In the genomic region with DNA sequence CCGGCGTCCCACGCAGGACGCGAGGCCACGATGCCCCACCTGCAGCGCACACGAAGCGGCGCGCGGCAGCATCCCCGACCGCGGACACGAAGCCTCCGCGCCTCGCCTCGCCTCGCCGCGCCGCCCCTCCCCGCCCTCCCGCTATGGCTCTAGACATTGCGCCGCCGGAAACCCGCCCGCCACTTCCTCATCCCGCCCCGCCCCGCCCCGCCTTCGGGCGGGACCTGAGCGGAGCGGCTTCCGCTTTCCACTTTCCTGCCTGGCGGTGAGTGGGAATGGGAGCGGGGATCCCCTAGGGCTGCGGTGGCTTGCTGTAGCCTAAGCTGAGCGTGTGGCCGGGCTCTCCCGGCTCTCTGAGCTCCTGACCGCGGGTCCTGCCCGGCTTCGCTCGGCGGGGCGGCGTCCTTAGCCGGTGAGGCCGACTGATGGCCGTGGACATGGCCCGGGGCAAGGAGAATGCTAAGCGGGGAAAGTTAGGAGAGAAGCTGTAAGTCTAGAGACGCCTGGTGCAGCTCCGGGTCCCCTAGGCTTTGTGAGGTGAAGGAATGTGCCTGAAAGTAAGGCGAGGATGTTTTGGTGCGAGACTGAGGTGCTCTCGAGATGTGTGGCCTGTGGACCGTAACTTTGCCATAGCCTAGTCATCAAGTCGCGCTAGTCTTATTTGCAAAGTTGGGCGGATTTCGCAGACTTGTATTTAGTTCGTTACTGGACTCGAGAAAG, we compare ENCODE assay signal across 8 mouse cellular contexts. TPM values are rescaled to one million over a fixed set of nuclear protein-coding genes. Genes with fewer than 3 reads are reported as not detected.
DNase-seq lines count a peak whose midpoint lies in the region; ATAC-seq and TF ChIP-seq lines count a peak whose summit lies in the region.

A gene (plus strand): TSS at position 225 of the 720 bp plus-strand sequence.

- TF ChIP-seq EP300 in liver, postnatal 0 days (IDR thresholded peaks at IDR 0.05; ENCODE audit: low read depth): no peak

- TF ChIP-seq CTCF in G1E (IDR thresholded peaks at IDR 0.05; ENCODE audit: low read depth, low read length): no peak
- TF ChIP-seq CTCF in liver, postnatal 0 days (IDR thresholded peaks at IDR 0.05; ENCODE audit: low read depth): no peak
- TF ChIP-seq CTCF in testis, adult 2 months (IDR thresholded peaks at IDR 0.05; ENCODE audit: control insufficient read depth, insufficient read depth, insufficient replicate concordance, low read depth, low read length): no peak

- peak; percentile 32; the same call in 1 of the 2 replicates for ATAC-seq in G1E (ENCODE audit: extremely low read depth, insufficient number of reproducible peaks, low FRiP score, poor library complexity, severe bottlenecking)
- peak; percentile 98 for ATAC-seq in forebrain, embryonic 15.5 days (replicated peaks)
- peak; percentile 95 for ATAC-seq in liver, postnatal 0 days
- peak; percentile 97 for ATAC-seq in neural tube, embryonic 13.5 days (ENCODE audit: low read depth)

- peak; percentile 54 for TF ChIP-seq POLR2A in testis, adult 2 months (IDR thresholded peaks at IDR 0.05; ENCODE audit: control insufficient read depth, low read depth, low read length)

- H3K27ac ChIP-seq in forebrain, embryonic 15.5 days (replicated peaks): peak within 1 kb of the TSS; percentile 87
- H3K27ac ChIP-seq in liver, postnatal 0 days (ENCODE audit: low read depth): peak within 1 kb of the TSS; percentile 89
- peak within 1 kb of the TSS; percentile 94 for H3K27ac ChIP-seq in neural tube, embryonic 13.5 days (replicated peaks)
- peak within 1 kb of the TSS; percentile 65 for H3K27ac ChIP-seq in testis, adult 2 months (ENCODE audit: control insufficient read depth, insufficient read depth, low read depth, low read length)

- H3K27me3 ChIP-seq in G1E (ENCODE audit: insufficient read depth, low read length): no peaks in the 10 kb centered on the region
- H3K27me3 ChIP-seq in forebrain, embryonic 15.5 days: no peaks in the 10 kb centered on the region
- no peaks in the 10 kb centered on the region for H3K27me3 ChIP-seq in liver, postnatal 0 days (ENCODE audit: insufficient read depth, low read length)
- no peaks in the 10 kb centered on the region for H3K27me3 ChIP-seq in neural tube, embryonic 13.5 days
- no peaks in the 10 kb centered on the region for H3K27me3 ChIP-seq in testis, adult 2 months (ENCODE audit: control insufficient read depth, insufficient read depth, low read length)

- H3K4me1 ChIP-seq in G1E (ENCODE audit: insufficient read depth, low read depth, low read length): peaks cover 43% of the 10 kb centered on the region
- peaks cover 47% of the 10 kb centered on the region for H3K4me1 ChIP-seq in forebrain, embryonic 15.5 days
- H3K4me1 ChIP-seq in liver, postnatal 0 days (ENCODE audit: insufficient read depth): peaks cover 28% of the 10 kb centered on the region
- peaks cover 46% of the 10 kb centered on the region for H3K4me1 ChIP-seq in neural tube, embryonic 13.5 days (replicated peaks)
- no peaks in the 10 kb centered on the region; the same call in 1 of the 2 replicates for H3K4me1 ChIP-seq in testis, adult 2 months (ENCODE audit: control insufficient read depth, insufficient read depth, low read length)

- peaks cover 31% of the 10 kb centered on the region for H3K36me3 ChIP-seq in G1E (replicated peaks)
- 0 out of 2 replicates have a peak, but pooled peaks cover 6% of the 10 kb centered on the region for H3K36me3 ChIP-seq in forebrain, embryonic 15.5 days
- H3K36me3 ChIP-seq in liver, postnatal 0 days (replicated peaks; ENCODE audit: insufficient read depth, low read length): peaks cover 12% of the 10 kb centered on the region
- H3K36me3 ChIP-seq in neural tube, embryonic 13.5 days: peaks cover 7% of the 10 kb centered on the region; the same call in 1 of the 2 replicates
- H3K36me3 ChIP-seq in testis, adult 2 months (ENCODE audit: control insufficient read depth, insufficient read depth, low read length): no peaks in the 10 kb centered on the region

- under 1% methylated on average over 63 of the region's 71 CpGs for WGBS in forebrain, embryonic 15.5 days
- WGBS in liver, postnatal 0 days (ENCODE audit: insufficient replicate concordance): under 1% methylated on average over 59 of the region's 71 CpGs
- WGBS in neural tube, embryonic 13.5 days: under 1% methylated on average over 71 of the region's 71 CpGs

- H3K4me3 ChIP-seq in G1E (ENCODE audit: low read depth, low read length): peak within 1 kb of the TSS; percentile 93
- H3K4me3 ChIP-seq in forebrain, embryonic 15.5 days: peak within 1 kb of the TSS; percentile 82
- peak within 1 kb of the TSS; percentile 87 for H3K4me3 ChIP-seq in liver, postnatal 0 days (ENCODE audit: low read depth, low read length)
- peak within 1 kb of the TSS; percentile 87 for H3K4me3 ChIP-seq in neural tube, embryonic 13.5 days
- peak within 1 kb of the TSS; percentile 82 for H3K4me3 ChIP-seq in testis, adult 2 months (ENCODE audit: control insufficient read depth, low read depth, low read length)

- intact Hi-C loops in heart, postnatal 14 days (cut with DNase I): loop anchor here (5.0 to 10.0 kb wide), 7 partner anchors 83 to 717 kb away; a partner anchor contains a TSS

- no peaks in the 10 kb centered on the region for H3K9me3 ChIP-seq in G1E (replicated peaks)
- no peaks in the 10 kb centered on the region for H3K9me3 ChIP-seq in forebrain, embryonic 15.5 days
- no peaks in the 10 kb centered on the region for H3K9me3 ChIP-seq in liver, postnatal 0 days (ENCODE audit: low read length)
- no peaks in the 10 kb centered on the region for H3K9me3 ChIP-seq in neural tube, embryonic 13.5 days

- peak; percentile 84 for DNase-seq in G1E (ENCODE audit: low spot score)
- DNase-seq in cerebellum, adult 11-12 months: peak; percentile 84
- peak; percentile 92 for DNase-seq in heart, postnatal 14 days
- DNase-seq in layer of hippocampus, adult 11-12 months (ENCODE audit: low spot score): peak; percentile 86
- DNase-seq in liver, postnatal 0 days: peak; percentile 94

- H3K4me2 ChIP-seq in forebrain, embryonic 15.5 days (replicated peaks): peak within 1 kb of the TSS; percentile 63
- H3K4me2 ChIP-seq in liver, postnatal 0 days (ENCODE audit: low read depth, low read length): peak within 1 kb of the TSS; percentile 95
- H3K4me2 ChIP-seq in neural tube, embryonic 13.5 days: peak within 1 kb of the TSS; percentile 64

- peak within 1 kb of the TSS; percentile 90 for H3K9ac ChIP-seq in forebrain, embryonic 15.5 days (replicated peaks)
- peak within 1 kb of the TSS; percentile 84 for H3K9ac ChIP-seq in liver, postnatal 0 days (replicated peaks)
- H3K9ac ChIP-seq in neural tube, embryonic 13.5 days: peak within 1 kb of the TSS; percentile 93

RNA-seq across cellular contexts. Expression of the gene that starts here (rescaled TPM):
- 82.3 and 82.9 TPM in 2 replicates for total RNA-seq in G1E (2014; fragmentation: Nextera tagmentation)
- 140 and 191 TPM in 2 replicates for total RNA-seq in G1E (2017)
- 6.5 and 8.3 TPM in 2 replicates for polyA plus RNA-seq in G1E (2012)
- 43.9 and 47.7 TPM in 2 replicates for polyA plus RNA-seq in forebrain, embryonic 15.5 days (2015; fragmentation: Nextera tagmentation; extraction: Ambion mirVana)
- total RNA-seq in heart, postnatal 14 days (2021): 10 to 100 TPM; 26.1 to 27.3 TPM
- 18.0 and 19.9 TPM in 2 replicates for polyA plus RNA-seq in liver, postnatal 0 days (2015; fragmentation: Nextera tagmentation; extraction: Ambion mirVana)
- 40.2 and 40.8 TPM in 2 replicates for polyA plus RNA-seq in neural tube, embryonic 13.5 days (2015; fragmentation: Nextera tagmentation; extraction: Ambion mirVana)
- 1.5 and 2.7 TPM in 2 replicates for polyA plus RNA-seq in testis, adult 2 months (2012; rRNA removed)

Comparison
In these comparisons a context has a peak if more than half of its experiments do, and no peak if none do; other contexts are left out.
1. Peak in every context shown above with its lines: DNase-seq, ATAC-seq, H3K4me3 ChIP-seq and H3K27ac ChIP-seq.
2. ATAC-seq: peak in every context shown above with its lines; median percentile 98 in forebrain, embryonic 15.5 days; 97 in neural tube, embryonic 13.5 days; 95 in liver, postnatal 0 days; 32 in G1E.